Mouse (Mus musculus): ENCODE results near the gene Mcl1. TPM values are rescaled to one million over a fixed set of nuclear protein-coding genes. Genes with fewer than 3 reads are reported as not detected.
A peak's percentile ranks its signal among the peaks of the same experiment; 100 is the strongest.

Mcl1 gene
- polyA plus RNA-seq, 3 experiments from 2014 or later, result 50.5 to 86.1 (median 61.6) TPM

DNA sequence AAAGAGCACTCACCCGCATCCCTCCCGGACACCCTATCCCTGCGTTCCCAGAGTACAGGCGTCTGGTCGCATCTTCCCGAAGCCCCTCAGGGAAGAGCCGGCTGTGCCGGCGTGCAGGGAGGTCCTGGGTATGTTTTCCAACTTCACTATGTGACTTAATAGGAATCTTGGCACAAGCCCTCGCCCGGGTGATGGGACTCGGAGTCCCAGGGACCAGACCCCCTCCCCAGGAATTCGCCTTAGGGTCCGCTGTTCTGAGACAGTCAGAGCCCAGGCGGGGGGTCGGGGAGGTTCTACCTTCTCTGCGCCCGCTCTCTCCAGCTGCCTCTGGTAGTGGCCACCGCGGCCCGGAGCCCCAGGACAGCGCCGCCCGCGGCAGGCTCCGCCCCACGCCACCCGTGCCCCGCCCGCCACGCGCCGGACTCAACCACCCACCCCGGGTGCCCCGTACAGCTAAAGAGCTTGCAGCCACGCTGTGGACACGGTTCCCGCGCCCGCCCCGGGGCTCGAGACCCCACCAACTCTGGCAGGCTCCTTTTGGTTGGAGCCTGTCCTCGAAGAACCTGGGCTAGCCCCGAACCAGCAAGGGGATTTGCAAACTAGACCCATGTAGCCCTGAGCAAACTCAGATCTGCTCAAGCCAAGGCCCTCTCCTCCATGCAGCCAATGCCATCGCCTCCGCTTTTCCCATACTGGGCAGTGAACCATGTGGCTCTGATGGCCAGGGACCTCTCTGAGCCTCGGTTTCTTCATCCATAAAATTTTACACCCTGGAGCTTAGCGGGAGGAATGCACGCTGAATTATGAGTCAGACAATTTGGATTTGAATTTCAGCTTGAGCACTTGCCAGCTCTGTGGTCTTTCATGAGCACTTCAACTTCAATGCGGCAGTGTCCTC is 29.2 kb downstream of the Mcl1 start, which contains the start of gene Adamtsl4:
Adamtsl4 (minus strand) TSS at position 394 of the 898 bp plus-strand sequence.
- peak; percentile 59 for ATAC-seq

DNA sequence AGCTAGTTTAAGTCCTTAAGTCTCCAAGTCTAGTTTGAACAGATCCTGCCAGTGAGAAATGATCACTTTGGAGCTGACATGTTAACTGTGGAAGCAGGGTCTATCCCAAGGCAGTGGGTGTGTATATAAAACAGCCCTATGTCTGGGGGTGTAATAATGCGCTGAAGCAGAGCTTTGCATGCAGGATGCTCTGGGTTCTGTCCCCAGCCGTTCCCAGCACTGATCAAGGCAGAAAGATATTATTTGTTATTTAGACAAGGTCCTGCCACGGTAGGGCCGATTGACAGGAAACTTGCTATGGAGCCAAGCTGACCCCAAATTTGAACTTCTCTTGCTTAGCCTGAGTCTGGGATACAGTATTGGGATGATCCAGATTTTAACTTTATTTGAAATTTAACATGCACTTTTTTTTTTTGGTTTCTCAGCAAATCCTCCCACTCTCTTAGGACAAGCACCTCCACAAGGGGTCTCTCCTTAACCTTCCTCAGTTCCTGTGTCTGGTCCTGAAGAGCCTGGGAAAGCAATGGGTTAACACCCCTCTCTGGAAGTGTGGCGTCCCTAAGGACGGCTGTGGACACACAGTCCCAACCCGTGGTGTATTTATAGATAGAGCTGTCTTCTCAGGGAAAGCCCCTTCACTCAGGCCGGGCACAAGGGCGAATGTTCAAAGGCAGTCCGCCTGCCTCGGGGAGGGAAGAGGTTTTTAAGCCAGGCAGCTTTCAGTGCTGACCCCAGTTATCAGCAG is 30.8 kb downstream of the Mcl1 start:
- no peak for ATAC-seq

DNA sequence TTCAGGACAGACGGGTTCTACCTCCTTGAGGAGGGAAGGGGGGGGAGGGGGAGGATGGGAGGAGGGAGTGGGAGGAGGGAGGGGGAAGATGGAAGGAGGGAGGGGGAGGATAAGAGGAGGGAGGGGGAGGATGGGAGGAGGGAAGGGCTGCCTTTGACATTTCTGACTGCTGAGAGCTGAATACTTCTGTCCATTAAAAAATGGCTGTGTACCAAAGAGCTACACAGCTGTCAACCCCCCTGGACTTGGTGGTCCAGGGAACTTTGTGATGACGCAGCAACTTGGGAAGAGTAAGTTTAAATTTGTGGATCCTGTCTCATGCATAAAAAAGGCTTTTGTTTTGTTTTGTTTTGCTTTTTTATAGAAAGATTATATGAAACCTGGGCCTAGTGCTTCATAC is 31.4 kb downstream of the Mcl1 start:
- no peak for ATAC-seq

DNA sequence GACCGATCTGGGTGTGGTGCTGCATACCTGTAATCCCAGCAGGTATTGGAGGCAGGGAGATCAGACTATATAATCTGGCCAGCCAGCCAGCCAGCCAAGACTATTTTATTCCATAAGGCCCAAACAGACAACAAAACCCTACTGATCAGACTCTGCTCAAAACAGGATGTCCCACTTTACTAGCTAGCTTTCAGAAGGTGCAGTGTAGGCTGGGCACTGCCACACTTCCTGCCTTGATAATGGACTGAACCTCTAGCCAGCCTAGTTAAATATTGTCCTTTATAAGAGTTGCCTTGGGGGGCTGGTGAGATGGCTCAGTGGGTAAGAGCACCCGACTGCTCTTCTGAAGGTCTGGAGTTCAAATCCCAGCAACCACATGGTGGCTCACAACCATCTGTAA is 32.0 kb downstream of the Mcl1 start:
- peak; percentile 66 for ATAC-seq

DNA sequence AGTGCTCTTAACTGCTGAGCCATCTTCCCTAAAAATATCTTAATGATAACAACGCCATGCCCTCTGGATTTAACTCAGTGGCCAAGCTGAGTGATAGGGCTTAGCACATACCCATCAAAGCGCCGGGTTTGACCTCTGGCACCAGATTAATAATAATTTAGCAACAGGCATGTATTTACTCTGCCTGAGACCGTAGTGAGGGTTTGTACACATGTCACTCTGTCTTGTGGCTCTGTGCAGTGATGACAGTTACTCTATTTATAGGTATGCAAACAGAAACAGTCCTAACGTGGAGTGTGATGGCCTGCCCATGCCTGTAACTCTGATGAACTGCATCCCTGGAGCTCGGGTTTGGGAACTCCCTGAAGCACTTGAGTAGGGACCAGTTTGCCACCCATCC is 34.1 kb downstream of the Mcl1 start:
- ATAC-seq, result no peak

DNA sequence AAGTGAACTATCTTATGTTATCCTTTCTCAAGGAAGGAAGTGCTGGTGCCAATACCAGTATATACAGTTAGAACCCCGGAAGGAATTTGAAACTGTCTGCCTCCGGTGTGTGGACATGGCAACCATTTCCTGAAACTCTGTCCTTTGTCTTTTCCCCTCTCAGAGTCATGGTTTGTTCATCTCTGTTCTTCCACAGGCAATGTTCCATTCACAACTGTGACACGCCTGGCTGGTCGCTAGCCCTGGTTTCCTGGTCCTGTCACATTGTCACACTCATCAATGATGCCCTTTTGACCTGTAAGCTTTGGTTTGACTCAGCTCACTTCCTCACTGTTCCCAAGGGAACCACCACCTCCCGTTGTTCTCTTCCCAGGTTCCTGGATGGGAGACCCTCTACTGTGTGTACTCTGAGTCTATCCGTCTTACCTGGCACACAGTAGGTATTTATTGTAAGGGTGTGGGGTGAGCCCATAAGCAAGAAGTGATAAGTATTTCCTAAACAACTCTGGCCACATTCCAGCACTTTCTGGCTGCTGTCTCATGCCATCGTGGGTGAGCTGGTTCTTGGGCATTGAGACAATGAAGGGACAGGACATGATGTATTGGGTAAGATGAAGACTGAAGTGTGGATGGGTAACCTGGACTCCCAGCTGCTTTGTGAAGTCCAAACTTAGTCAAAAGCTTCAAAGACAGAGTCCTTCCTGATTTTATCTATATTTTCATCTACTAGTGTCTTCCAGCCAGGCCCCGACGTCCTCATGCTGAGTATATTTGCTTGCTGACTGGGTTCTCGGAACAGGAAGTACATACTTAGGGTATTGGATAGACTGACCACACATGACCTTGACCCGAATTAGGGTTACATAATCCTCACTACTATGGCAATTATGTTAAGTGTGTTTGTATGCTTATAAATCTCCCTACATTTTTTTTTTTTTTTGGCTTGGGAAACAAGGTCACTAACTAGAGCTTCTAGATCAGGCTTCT is 35.5 kb downstream of the Mcl1 start:
- no peak for ATAC-seq

DNA sequence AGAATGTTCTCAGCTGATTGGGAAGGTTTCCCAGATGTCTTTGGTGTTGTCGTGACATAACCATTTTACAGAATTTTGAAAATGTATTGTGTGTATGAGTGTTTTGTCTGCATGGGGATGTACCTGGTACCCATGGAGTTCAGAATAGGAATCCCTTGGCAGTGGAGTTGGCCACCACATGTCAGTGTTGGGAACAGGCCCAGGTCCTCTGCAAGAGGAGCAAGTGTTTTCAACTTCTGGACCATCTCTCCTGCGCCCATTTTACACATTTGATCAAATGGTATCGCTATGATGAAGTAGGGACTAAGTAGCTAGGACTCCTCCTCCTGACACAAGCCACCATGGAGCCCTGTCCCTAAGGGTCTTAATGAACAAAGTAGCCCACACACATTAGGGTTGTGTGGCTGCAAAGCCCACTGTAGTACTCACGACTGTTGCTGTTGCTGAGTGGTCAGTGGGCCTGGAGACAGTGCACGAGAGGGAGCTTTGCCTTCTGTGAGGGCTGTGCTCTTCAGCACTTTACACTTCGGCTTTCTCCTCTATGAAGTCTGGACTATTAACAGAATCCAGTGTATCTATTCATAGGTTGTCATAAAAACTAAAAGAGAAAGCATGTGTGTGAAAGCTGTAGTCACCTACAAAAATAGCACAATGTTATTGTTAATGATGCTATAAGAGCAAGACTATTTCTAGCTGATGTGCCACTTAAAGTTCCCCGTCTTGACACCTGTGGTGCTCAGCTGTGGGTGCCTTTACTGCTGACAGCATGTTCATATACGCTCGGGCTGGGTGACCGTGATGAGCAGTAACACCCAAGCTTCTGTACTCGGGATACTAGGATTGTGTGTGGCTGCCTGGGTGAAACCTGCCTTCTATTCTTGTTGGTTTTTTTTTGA is 36.5 kb downstream of the Mcl1 start:
- no peak for ATAC-seq

DNA sequence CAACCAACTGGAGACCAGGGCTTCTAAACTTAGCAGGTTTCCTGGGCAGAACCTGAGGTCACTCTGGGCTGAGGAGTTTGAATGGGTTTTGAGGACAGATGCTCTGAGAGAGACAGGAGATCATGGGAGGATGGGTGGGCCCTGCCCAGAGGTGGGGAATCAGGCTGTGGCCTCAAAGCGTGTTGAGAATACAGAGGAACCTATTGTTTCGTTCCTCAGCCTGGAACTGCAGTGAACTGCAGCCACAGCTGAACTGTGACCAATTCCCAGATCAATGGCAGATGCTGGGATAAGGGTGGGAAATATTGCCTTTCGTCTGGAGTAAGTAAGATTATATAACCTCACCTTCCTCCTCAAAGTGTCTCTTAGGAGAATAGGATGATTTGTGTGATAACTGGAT is 37.2 kb downstream of the Mcl1 start:
- no peak for ATAC-seq

DNA sequence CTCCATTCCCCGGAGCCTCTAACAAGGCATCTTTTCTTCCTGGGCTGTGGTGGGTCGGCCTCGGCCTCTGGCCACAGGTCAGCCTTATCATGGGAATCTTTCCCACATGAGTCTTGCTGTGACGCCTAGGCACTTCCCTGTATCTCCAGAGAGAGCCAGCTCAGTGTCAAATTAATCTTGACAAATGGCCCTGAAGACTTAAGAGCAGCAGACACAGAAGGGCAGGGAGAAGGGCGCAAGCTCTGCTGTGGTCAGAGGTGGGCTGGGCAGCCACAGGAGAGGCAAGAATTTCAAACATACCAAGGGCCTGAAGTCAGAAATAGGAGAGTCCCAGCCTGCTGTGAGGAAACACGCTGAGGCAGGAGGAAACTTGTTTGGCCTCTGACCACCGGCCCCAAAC is 37.8 kb downstream of the Mcl1 start:
- no peak for ATAC-seq

DNA sequence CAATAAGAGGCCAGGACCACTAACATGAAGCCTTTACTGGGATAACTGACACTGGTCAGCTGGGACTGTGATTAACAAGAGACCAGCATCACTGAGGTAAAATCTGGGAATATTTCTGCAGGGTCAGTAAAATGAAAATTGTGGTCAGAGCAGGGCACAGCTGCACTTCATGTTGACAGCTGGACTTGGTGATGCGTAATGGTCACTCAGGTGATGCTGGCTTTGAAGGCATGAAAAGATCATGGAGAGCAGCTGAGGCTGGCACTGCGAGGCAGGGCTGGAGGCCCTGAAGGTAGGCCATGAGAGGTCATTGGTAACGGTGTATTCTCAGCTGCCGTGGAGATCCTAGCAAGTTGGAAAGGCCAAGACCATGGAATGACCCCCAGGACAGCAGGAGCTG is 39.7 kb downstream of the Mcl1 start:
- no peak for ATAC-seq

DNA sequence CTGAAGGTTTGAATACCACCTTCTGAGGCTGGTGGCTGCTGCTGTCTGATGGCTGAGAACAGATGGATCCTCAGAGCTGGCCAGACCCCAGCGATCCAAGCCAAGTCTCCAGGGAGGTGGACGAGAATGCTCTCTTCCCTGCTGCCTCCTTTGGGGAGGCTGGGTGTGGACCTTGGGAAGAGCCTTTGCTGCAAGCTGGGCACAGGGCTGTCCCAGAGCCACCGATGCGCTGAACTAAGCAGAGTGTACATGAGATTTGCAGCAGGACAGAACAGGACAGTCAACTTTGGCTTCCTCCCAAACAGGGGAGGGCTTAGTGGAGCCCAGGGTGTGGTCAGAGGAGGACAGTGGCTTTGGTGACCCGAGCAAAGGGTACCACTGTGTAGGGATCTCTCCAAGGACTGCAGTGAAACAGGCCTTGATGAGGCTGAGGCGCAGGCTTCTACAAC is 41.7 kb downstream of the Mcl1 start:
- no peak for ATAC-seq

DNA sequence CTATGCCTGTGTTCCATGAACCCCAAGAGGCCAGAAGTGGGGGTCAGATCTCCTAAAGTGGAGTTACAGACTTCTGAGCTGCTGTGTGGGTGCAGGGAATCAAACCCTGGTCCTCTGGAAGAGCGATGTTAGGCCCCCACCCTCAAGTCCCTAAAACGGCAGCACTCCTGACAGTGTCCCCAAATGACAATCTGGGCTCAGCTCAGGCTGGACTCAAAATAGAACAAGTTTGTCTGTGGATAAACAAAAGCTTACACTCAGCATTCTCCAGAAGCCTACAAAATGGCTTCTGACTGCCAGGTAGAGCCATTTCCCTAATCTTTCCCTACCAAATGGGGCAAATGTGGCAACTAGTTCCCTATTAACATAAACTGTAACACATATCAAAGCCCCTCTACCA is 42.5 kb downstream of the Mcl1 start:
- no peak for ATAC-seq

DNA sequence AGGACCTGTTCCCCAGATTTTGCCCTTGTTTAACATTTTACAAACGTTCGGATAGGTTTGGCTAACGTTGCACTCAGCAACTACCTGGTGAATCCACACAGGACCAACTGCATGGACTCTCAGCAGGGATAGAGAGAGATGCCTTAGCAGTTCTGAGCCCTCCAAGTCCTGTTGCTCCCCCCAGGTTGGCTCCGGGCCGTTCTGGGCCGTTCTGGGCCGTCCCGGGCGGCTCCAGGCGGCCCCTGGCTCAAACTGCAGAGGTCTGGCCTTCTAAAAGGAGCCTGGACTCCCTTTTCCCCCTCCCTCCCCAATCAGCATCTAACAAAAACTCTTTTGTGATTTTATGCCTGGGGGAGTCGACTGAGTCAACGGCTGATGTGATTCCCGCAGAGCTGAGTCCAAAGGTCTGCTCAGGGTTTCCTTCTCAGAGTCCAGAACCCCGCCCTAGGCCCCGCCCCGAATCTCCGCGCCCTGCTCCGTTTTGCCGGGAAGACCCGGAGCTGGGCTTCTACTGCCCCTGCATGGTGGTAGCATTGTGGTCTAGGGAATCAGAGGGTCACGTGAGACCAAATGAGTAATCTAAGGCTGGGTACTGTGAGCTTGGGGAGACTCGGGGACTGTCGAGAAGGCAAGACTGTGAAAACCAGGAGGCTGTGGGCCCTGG is 43.4 kb downstream of the Mcl1 start:
- ATAC-seq, result no peak

DNA sequence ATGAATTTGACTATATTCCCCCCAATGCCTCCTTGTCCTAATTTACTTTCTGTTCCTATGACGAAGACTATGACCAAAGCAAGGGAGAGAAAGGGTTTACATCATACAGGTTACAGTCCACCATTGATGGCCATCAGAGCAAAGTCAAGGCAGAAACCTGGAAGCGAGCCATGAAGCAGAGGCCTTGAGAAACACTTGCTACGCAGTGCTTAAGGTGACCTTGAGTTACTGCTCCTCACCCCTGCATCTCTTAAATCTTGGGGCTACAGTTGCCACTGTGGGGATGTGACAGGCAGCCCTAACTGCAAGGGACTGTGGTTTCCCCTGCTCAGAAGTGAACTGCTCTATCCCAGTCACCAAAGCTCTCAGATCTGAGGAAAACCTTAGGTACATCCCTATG is 44.7 kb downstream of the Mcl1 start:
- ATAC-seq, result no peak

DNA sequence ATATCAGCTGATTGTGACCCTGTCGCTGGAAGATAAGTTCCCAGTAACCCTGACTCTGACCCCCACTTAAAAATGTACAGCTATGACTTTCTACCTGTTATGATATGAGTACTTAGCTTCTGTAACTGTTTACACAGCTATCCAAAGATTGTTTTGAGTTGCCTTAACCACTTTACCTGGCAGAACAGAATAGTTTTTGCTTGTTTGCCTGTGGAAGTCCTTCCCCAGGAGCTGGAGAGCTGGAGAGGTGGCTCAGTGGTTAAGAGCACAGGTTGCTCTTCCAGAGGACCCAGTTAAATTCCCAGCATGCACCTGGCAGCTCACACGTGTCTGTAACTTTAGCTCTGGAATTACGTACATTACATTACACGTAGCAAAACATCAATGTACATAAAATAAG is 46.0 kb downstream of the Mcl1 start:
- no peak for ATAC-seq

DNA sequence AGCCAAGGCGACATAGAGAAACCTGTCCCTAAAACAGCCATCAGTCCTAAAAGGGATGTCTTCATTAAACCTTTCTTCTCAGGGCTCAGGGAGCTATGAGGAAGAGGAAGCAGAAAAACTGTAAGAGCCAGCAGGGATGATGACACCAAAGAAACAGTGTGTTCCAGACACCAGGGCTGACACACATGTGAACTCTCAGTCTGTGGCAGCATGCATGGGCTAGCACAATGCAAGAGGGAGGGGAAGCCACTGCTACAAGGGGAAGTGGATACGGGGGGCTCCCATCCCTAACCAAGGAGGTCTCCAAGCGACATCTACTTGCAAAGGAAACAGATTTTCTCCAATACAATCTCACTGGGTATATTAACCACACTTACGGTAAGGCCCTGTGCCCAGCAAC is 47.7 kb downstream of the Mcl1 start:
- no peak for ATAC-seq

DNA sequence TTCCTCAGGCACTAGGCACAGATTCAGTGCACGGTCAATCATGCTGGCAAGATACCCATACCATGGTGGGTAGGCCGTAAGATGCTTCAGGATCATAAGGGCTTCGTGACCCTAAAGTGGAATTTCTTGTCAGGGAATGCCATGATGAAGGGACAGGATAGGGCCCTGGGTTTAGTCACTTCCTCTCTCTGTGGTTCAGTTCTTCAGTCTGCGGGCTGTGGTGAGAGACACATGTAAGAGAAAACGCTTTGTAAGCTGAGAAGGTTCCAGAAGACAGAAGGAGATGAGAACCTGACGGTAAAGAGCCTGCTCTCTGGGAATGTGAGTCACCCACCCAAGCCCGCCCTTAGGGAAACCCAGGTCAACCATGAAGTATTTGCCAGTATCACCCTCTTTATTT is 48.9 kb downstream of the Mcl1 start:
- ATAC-seq, result peak; percentile 81

DNA sequence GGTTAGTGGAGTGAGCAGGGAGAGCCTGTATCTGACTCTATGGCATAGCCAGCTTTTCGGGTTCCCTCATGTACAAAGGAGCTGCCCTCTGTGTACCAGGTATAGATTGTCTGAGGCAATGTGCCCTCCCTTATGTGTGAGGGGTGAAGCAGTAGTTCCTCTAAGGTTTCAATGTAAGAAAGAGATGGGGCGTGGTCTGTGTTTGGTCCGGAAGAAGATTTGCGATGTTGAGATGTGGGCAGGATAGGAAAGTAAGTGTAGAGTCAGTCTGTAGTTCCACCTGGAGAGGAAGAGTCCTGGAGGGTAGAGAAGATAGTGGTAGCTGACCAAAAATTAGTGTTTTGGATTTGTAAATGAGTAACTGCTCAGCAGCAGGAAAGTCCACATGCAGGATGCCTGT is 50.5 kb downstream of the Mcl1 start:
- peak; percentile 55 for ATAC-seq

DNA sequence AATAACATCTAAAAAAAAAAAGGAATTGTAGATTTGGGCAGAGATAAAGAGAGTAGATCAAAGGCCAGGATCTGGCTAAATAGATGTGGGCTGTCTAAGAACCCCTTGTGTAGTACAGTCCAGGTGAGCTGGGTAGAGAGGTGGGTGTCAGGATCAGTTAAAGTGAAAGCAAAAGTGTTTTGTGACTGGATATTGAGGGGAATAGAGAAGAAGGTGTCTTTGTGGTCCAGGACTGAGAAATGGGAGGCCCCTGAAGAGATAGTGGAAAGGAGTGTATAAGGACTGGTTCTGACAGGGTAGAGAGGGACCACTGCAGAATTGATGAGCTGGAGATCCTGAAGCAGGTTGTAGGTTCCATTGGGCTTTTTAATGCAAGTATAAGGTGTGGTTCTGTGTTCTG is 51.4 kb downstream of the Mcl1 start:
- ATAC-seq, result peak; percentile 67

All from inflammation-experienced regulatory T-cells, adult 6 months (primary cell).